Mouse (Mus musculus) myocyte (in vitro differentiated cells): ENCODE measurements around the gene Obox5. TPM values are rescaled to one million over a fixed set of nuclear protein-coding genes. Genes with fewer than 3 reads are reported as not detected.
"Not testable (repeated sequence)": the region's sequence is repeated elsewhere in the genome, so short reads cannot be mapped to it uniquely, and the experiment has no call there.

Experiments
- H3K27me3 ChIP-seq: one replicate; pipeline ENCODE4 v1.6.1; 2011; ENCODE audit not compliant: control insufficient read depth, insufficient read depth, insufficient read length
- H3K36me3 ChIP-seq: one replicate; pipeline ENCODE4 v1.6.1; 2011; ENCODE audit not compliant: control insufficient read depth, insufficient read depth
- H3K4me2 ChIP-seq: one replicate; pipeline ENCODE4 v1.6.1; 2011; ENCODE audit warnings: low read depth, control low read depth
- H3K4me3 ChIP-seq: one replicate; pipeline ENCODE4 v1.5.1; 2011; ENCODE audit warnings: mild to moderate bottlenecking, control low read depth, moderate library complexity
- H3K79me2 ChIP-seq: one replicate; pipeline ENCODE4 v1.6.1; 2011; ENCODE audit not compliant: control insufficient read depth, insufficient read depth
- H3ac ChIP-seq: one replicate; pipeline ENCODE4 v1.6.1; 2011; ENCODE audit not compliant: control insufficient read depth, insufficient read length
- polyA plus RNA-seq: library from polyadenylated mRNA; unstranded; fragments of >200 nt; fragmentation: generic; extraction: Trizol; gene quantifications from one replicate; pipeline ENCODE4 v1.2.1, GENCODE M21; 2012; ENCODE audit warnings: missing spikeins

Obox5 gene
- not detected for polyA plus RNA-seq

DNA sequence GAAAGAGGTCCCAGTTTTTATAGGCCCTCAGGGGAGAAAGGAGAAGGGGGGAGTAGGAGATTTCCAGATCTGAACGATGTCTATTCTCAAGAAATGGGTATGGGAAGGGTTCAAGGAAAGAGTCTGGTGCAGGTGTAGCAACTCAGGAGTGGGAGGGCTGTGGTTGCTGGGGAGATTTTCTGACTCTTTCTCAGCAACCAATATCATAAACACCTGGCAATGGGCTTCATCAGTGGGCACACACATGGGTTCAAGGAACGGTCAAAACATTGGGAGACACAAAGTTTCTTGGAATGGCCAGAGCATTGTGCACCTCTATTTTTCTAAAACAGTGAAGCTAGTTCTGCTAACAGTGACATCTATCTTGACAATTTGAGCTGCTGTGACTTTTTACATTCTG lies at the start of gene Obox5:
TSS of gene Obox5 (plus strand) at position 301 of the 400 bp plus-strand sequence.
- H3K4me2 ChIP-seq, H3ac ChIP-seq, H3K4me3 ChIP-seq, H3K36me3 ChIP-seq, H3K27me3 ChIP-seq, H3K79me2 ChIP-seq: not testable (repeated sequence)

DNA sequence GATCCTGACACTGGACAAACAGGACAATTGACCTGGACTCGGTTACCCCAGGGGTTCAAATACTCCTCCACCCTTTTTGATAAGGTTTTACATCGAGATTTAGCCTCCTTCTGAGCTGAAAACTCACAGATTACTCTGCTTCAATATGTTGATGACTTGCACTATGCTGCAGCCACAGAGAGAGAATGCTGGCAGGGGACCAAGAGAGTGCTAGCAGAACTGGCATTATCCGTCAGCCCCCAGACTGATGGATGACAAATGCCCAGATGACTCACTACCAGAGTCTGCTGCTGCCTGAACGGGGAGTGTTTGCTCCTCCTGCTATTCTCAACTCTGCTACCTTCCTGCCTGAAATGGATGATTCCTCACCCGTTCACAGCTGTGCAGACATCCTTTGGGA lies 635 bp upstream of the Obox5 start:
- not testable (repeated sequence) for H3K4me3 ChIP-seq, H3ac ChIP-seq, H3K79me2 ChIP-seq, H3K27me3 ChIP-seq, H3K4me2 ChIP-seq, H3K36me3 ChIP-seq

Other genes starting within 250 kb of the Obox5 start
- gene Obox3, start 110.2 kb upstream of the Obox5 start, polyA plus RNA-seq, result not detected
- gene Obox6, start 89.5 kb downstream of the Obox5 start, polyA plus RNA-seq, result not detected
- not detected for gene Crx, start 129.8 kb downstream of the Obox5 start, polyA plus RNA-seq
- gene Crxos, start 132.5 kb downstream of the Obox5 start, polyA plus RNA-seq, result not detected
- gene Selenow, start 172.3 kb downstream of the Obox5 start, polyA plus RNA-seq, result 507 TPM
- gene Nop53, start 195.9 kb downstream of the Obox5 start, polyA plus RNA-seq, result 270 TPM
- gene Ehd2, start 217.4 kb downstream of the Obox5 start, polyA plus RNA-seq, result 104 TPM